Mouse (Mus musculus) forebrain, embryonic 13.5 days (tissue): Measurements from ENCODE around the gene Fndc3b. TPM values are rescaled to one million over a fixed set of nuclear protein-coding genes. Genes with fewer than 3 reads are reported as not detected.

ENCODE experiments used
- ATAC-seq: fragments of 200-750 bp; cut with Nextera tagmentation; 2 replicates; pipeline ENCODE4 v1.8.0; 2017
- H3K27ac ChIP-seq: fragments of 300-500 bp; sonication (generic); 2 replicates; pipeline ENCODE4 v1.5.1; 2015; ENCODE audit warnings: inconsistent platforms, mild to moderate bottlenecking, moderate library complexity
- H3K27me3 ChIP-seq: fragments of 300-500 bp; sonication (generic); 2 replicates; pipeline ENCODE4 v1.6.1; 2015; ENCODE audit warnings: mild to moderate bottlenecking, inconsistent platforms
- H3K36me3 ChIP-seq: fragments of 300-500 bp; sonication (generic); 2 replicates; pipeline ENCODE4 v1.6.1; 2015; ENCODE audit warnings: mild to moderate bottlenecking, inconsistent platforms; ENCODE audit not compliant: poor library complexity, severe bottlenecking
- H3K4me1 ChIP-seq: fragments of 300-500 bp; sonication (generic); 2 replicates; pipeline ENCODE4 v1.6.1; 2015; ENCODE audit warnings: inconsistent platforms
- H3K4me2 ChIP-seq: fragments of 300-500 bp; sonication (generic); 2 replicates; pipeline ENCODE4 v1.6.1; 2015; ENCODE audit warnings: inconsistent platforms, mild to moderate bottlenecking, moderate library complexity
- H3K4me3 ChIP-seq: fragments of 300-500 bp; sonication (generic); 2 replicates; pipeline ENCODE4 v1.5.1; 2015; ENCODE audit warnings: mild to moderate bottlenecking, inconsistent platforms
- H3K9ac ChIP-seq: fragments of 300-500 bp; sonication (generic); 2 replicates; pipeline ENCODE4 v1.6.1; 2015; ENCODE audit warnings: mild to moderate bottlenecking, inconsistent platforms
- H3K9me3 ChIP-seq: fragments of 300-500 bp; sonication (generic); replicated peaks from 2 replicates; pipeline ENCODE4 v1.6.1; 2016; ENCODE audit warnings: inconsistent platforms
- WGBS: fragments of 180-500 bp; shearing (Covaris S2); methylation state at CpG from one replicate; pipeline ENCODE4 v1.1.7; 2015; 5-methylcytosine and 5-hydroxymethylcytosine counted together
- polyA plus RNA-seq: library from polyadenylated mRNA; unstranded; fragments of >200 nt; fragmentation: Nextera tagmentation; extraction: Ambion mirVana; gene quantifications from 2 replicates; pipeline ENCODE4 v1.2.1, GENCODE M21; 2015

The Fndc3b gene
- polyA plus RNA-seq, 1 experiment from 2014 or later = 5.6 TPM

- 67% methylated on average over 4 of the region's 4 CpGs for WGBS
- H3K36me3 ChIP-seq = no peaks in the 10 kb centered on the region
- H3K27me3 ChIP-seq = no peaks in the 10 kb centered on the region
- no peak for ATAC-seq
- no peak overlapping the region for H3K4me2 ChIP-seq
- no peak overlapping the region for H3K9ac ChIP-seq
- H3K27ac ChIP-seq = no peak overlapping the region
- no peak overlapping the region for H3K4me3 ChIP-seq
- H3K9me3 ChIP-seq = no peaks in the 10 kb centered on the region
- peaks cover 16% of the 10 kb centered on the region for H3K4me1 ChIP-seq
Observed at GRCm38 (mm10) chr3:27655673-27656072, 55.4 kb downstream of the Fndc3b start.

- Histone ChIP-seq H3K4me1 (peaks cover 18% of the 10 kb centered on the region), H3K4me2 (no peak overlapping the region), H3K9ac (no peak overlapping the region), H3K27ac (no peak overlapping the region), H3K36me3 (no peaks in the 10 kb centered on the region), H3K4me3 (no peak overlapping the region), H3K27me3 (no peaks in the 10 kb centered on the region), H3K9me3 (no peaks in the 10 kb centered on the region)
- WGBS = 87% methylated on average over 11 of the region's 11 CpGs
- no peak for ATAC-seq
Observed at GRCm38 (mm10) chr3:27655042-27655441, 56.1 kb downstream of the Fndc3b start.

GRCm38 (mm10) chr3:27652451-27653011 is 58.6 kb downstream of the Fndc3b start:
- H3K27ac ChIP-seq = no peak overlapping the region
- H3K36me3 ChIP-seq = no peaks in the 10 kb centered on the region
- peaks cover 22% of the 10 kb centered on the region for H3K4me1 ChIP-seq
- no peaks in the 10 kb centered on the region for H3K9me3 ChIP-seq
- no peak for ATAC-seq
- no peak overlapping the region for H3K4me3 ChIP-seq
- no peak overlapping the region for H3K9ac ChIP-seq
- 84% methylated on average over 9 of the region's 9 CpGs for WGBS
- no peaks in the 10 kb centered on the region for H3K27me3 ChIP-seq
- no peak overlapping the region for H3K4me2 ChIP-seq

- H3K4me1 ChIP-seq = peaks cover 28% of the 10 kb centered on the region
- no peak overlapping the region for H3K27ac ChIP-seq
- no peak overlapping the region for H3K4me2 ChIP-seq
- H3K4me3 ChIP-seq = no peak overlapping the region
- no peaks in the 10 kb centered on the region for H3K36me3 ChIP-seq
- peak; percentile 50; the same call in 1 of the 2 replicates for ATAC-seq
- no peak overlapping the region for H3K9ac ChIP-seq
- H3K9me3 ChIP-seq = no peaks in the 10 kb centered on the region
- WGBS = 47% methylated on average over 6 of the region's 6 CpGs
- no peaks in the 10 kb centered on the region for H3K27me3 ChIP-seq
Observed at GRCm38 (mm10) chr3:27651731-27652130, 59.4 kb downstream of the Fndc3b start.

- Histone ChIP-seq H3K27me3 (no peaks in the 10 kb centered on the region), H3K27ac (no peak overlapping the region), H3K4me1 (peaks cover 39% of the 10 kb centered on the region), H3K9me3 (no peaks in the 10 kb centered on the region), H3K4me2 (no peak overlapping the region), H3K4me3 (no peak overlapping the region), H3K36me3 (no peaks in the 10 kb centered on the region), H3K9ac (no peak overlapping the region)
- ATAC-seq = no peak
- WGBS = 88% methylated on average over 11 of the region's 11 CpGs
Observed at GRCm38 (mm10) chr3:27650083-27650482, 61.0 kb downstream of the Fndc3b start.

- WGBS = 96% methylated on average over 1 of the region's 1 CpGs
- Histone ChIP-seq H3K36me3 (no peaks in the 10 kb centered on the region), H3K27me3 (no peaks in the 10 kb centered on the region), H3K9ac (no peak overlapping the region), H3K4me2 (no peak overlapping the region), H3K4me3 (no peak overlapping the region), H3K9me3 (no peaks in the 10 kb centered on the region), H3K4me1 (peaks cover 39% of the 10 kb centered on the region), H3K27ac (no peak overlapping the region)
- ATAC-seq = no peak
Observed at GRCm38 (mm10) chr3:27649316-27649715, 61.8 kb downstream of the Fndc3b start.

- no peak overlapping the region for H3K9ac ChIP-seq
- WGBS = 87% methylated on average over 6 of the region's 6 CpGs
- H3K27me3 ChIP-seq = no peaks in the 10 kb centered on the region
- no peaks in the 10 kb centered on the region for H3K36me3 ChIP-seq
- H3K4me3 ChIP-seq = no peak overlapping the region
- no peak overlapping the region for H3K4me2 ChIP-seq
- H3K4me1 ChIP-seq = peaks cover 16% of the 10 kb centered on the region
- ATAC-seq = no peak
- no peaks in the 10 kb centered on the region for H3K9me3 ChIP-seq
- no peak overlapping the region for H3K27ac ChIP-seq
Observed at GRCm38 (mm10) chr3:27642381-27642780, 68.7 kb downstream of the Fndc3b start.

GRCm38 (mm10) chr3:27639701-27640100 is 71.4 kb downstream of the Fndc3b start:
- WGBS = 93% methylated on average over 4 of the region's 4 CpGs
- H3K9me3 ChIP-seq = no peaks in the 10 kb centered on the region
- no peak for ATAC-seq

GRCm38 (mm10) chr3:27637046-27637661 is 74.0 kb downstream of the Fndc3b start:
- Histone ChIP-seq H3K27ac (no peak overlapping the region), H3K4me1 (peaks cover 11% of the 10 kb centered on the region; the same call in 1 of the 2 replicates), H3K4me3 (no peak overlapping the region), H3K27me3 (no peaks in the 10 kb centered on the region), H3K9ac (no peak overlapping the region), H3K4me2 (no peak overlapping the region), H3K9me3 (no peaks in the 10 kb centered on the region), H3K36me3 (no peaks in the 10 kb centered on the region)
- ATAC-seq = peak; percentile 47; the same call in 1 of the 2 replicates
- 74% methylated on average over 6 of the region's 6 CpGs for WGBS

More at GRCm38 (mm10) chr3:27639701-27640100, 71.4 kb downstream of the Fndc3b start:
- no peaks in the 10 kb centered on the region for H3K36me3 ChIP-seq
- H3K4me3 ChIP-seq = no peak overlapping the region
- H3K4me2 ChIP-seq = no peak overlapping the region
- H3K27me3 ChIP-seq = no peaks in the 10 kb centered on the region
- H3K9ac ChIP-seq = no peak overlapping the region
- H3K4me1 ChIP-seq = peaks cover 11% of the 10 kb centered on the region; the same call in 1 of the 2 replicates
- no peak overlapping the region for H3K27ac ChIP-seq

GRCm38 (mm10) chr3:27635776-27636175 is 75.3 kb downstream of the Fndc3b start:
- no peak overlapping the region for H3K4me3 ChIP-seq
- H3K27me3 ChIP-seq = no peaks in the 10 kb centered on the region
- H3K4me1 ChIP-seq = peaks cover 11% of the 10 kb centered on the region; the same call in 1 of the 2 replicates
- ATAC-seq = no peak
- WGBS = 25% methylated on average over 3 of the region's 3 CpGs
- H3K4me2 ChIP-seq = no peak overlapping the region
- H3K36me3 ChIP-seq = no peaks in the 10 kb centered on the region
- no peak overlapping the region for H3K27ac ChIP-seq
- H3K9ac ChIP-seq = no peak overlapping the region
- no peaks in the 10 kb centered on the region for H3K9me3 ChIP-seq

- no peak overlapping the region for H3K27ac ChIP-seq
- ATAC-seq = no peak
- no peaks in the 10 kb centered on the region for H3K27me3 ChIP-seq
- peaks cover 11% of the 10 kb centered on the region; the same call in 1 of the 2 replicates for H3K4me1 ChIP-seq
- 96% methylated on average over 1 of the region's 1 CpGs for WGBS
- no peak overlapping the region for H3K4me3 ChIP-seq
- no peak overlapping the region for H3K9ac ChIP-seq
- H3K4me2 ChIP-seq = no peak overlapping the region
- H3K9me3 ChIP-seq = no peaks in the 10 kb centered on the region
- H3K36me3 ChIP-seq = no peaks in the 10 kb centered on the region
Observed at GRCm38 (mm10) chr3:27632880-27633279, 78.2 kb downstream of the Fndc3b start.

- Histone ChIP-seq H3K27me3 (no peaks in the 10 kb centered on the region), H3K4me3 (no peak overlapping the region), H3K9ac (no peak overlapping the region), H3K36me3 (no peaks in the 10 kb centered on the region), H3K4me1 (peaks cover 5% of the 10 kb centered on the region; the same call in 1 of the 2 replicates), H3K9me3 (no peaks in the 10 kb centered on the region), H3K27ac (no peak overlapping the region), H3K4me2 (no peak overlapping the region)
- 87% methylated on average over 7 of the region's 7 CpGs for WGBS
- peak; percentile 67; the same call in 1 of the 2 replicates for ATAC-seq
Observed at GRCm38 (mm10) chr3:27631112-27631511, 80.0 kb downstream of the Fndc3b start.
